Mouse (Mus musculus): Measurements from ENCODE around the gene Rpl22. TPM values are rescaled to one million over a fixed set of nuclear protein-coding genes. Genes with fewer than 3 reads are reported as not detected.

Rpl22 gene
- total RNA-seq, 4 experiments from 2014 or later: 195 to 290 (median 232) TPM

GRCm38 (mm10) chr4:152338419-152339292 is 13.1 kb downstream of the Rpl22 start, which contains the start of gene Chd5:
Gene Chd5, plus strand, starts transcription at chr4:152338651.
- no peak for DNase-seq (ENCODE audit: low spot score in 2 of 2)

- DNase-seq (ENCODE audit: low spot score in 2 of 2): no peak
Measured at GRCm38 (mm10) chr4:152339293-152339790, 13.8 kb downstream of the Rpl22 start.

GRCm38 (mm10) chr4:152340584-152341284 is 15.2 kb downstream of the Rpl22 start:
- DNase-seq (ENCODE audit: low spot score in 2 of 2): no peak

- no peak for DNase-seq (ENCODE audit: low spot score in 2 of 2)
Measured at GRCm38 (mm10) chr4:152343296-152343695, 17.8 kb downstream of the Rpl22 start.

DNA sequence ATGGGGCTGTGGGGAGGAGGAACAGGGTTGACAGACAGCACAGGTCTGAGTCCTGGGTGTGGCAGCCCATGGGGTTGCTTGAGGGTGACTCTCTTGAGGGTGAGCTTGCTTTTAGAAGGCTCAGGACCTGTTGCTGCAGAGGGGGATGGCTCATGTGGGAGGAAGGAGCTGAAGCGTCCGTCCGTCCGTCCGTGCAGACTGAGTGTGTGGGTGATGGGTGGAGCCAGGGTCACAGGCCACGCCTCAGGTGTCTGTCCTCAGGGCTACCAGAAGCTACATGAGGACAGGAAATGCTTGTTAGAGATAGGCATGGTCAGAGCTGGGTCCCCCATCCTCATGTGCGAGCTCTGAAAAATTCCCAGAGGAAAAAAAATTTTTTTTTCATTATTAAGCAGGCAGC is 19.1 kb downstream of the Rpl22 start:
- no peak for DNase-seq (ENCODE audit: low spot score in 2 of 2)

GRCm38 (mm10) chr4:152345120-152345889 is 19.8 kb downstream of the Rpl22 start:
- peak; percentile 24 to 66 for DNase-seq (ENCODE audit: low spot score in 2 of 2)

DNA sequence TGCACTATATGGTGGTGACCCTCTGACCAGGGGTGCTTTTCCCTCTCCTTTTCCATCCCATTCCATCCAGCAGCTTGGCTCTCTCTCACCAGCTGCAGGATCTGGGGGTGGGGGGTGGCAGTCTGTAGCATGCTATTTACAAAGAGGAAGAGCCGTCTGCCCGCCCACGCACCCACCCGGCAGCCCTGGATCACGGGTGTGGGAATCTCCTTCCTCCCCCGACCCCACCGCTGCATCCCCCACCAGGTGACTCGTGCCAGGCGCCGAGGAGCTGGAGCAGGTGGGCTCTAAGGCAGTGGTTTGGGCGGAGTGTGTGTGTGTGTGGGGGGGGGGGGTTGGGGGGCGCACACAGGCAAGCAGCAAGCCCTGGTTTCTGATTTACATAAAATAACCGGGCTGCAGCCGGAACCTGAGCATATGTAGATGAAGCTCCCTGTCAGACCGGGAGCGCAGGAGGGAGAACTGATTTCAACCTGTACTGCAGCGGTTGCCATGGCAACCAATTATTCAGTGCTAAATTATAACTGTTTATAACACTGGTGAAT is 24.4 kb downstream of the Rpl22 start:
- DNase-seq (ENCODE audit: low spot score in 2 of 2): no peak

GRCm38 (mm10) chr4:152350722-152351421 is 25.3 kb downstream of the Rpl22 start:
- DNase-seq (ENCODE audit: low spot score in 2 of 2): no peak

GRCm38 (mm10) chr4:152351422-152352305 is 26.1 kb downstream of the Rpl22 start:
- DNase-seq (ENCODE audit: low spot score in 2 of 2): no peak

DNA sequence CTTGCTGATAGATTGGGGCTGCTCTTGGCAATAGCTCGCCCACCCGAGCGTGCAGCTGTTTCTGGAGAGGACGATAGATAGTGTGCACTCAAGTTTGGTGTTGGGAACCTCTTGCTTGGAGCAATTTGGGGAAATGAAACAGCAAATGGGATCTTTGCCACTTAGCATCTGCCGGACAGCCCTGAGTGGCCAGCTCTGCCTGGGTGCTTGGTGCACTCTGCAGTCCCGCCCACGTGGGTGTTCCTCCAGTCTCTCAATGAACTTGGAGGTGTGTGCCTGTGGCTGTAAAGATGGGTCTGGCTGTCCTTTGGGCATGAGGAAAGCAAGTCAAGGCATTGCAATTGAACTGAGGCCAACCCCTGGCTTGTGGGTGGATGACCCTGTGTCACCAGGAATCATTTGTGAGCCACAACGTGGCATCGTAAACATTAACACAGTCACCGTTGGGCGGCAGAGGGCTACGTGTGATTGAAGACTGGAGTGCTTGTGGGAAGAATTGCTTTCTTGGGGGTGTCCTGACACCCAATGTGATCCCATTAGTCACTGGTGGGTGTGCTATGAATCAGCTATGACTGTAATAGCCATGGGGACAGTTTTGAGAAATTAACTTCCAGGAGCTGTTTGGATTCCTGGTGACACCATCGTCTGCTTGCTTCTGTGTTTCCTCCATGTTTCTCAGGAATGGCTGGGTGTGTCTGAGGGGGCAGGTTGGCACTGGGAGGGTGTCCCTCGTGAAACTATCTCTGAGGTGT is 28.5 kb downstream of the Rpl22 start:
- DNase-seq (ENCODE audit: low spot score in 2 of 2): no peak

- DNase-seq (ENCODE audit: low spot score in 2 of 2): no peak
Measured at GRCm38 (mm10) chr4:152355672-152356071, 30.1 kb downstream of the Rpl22 start.

DNA sequence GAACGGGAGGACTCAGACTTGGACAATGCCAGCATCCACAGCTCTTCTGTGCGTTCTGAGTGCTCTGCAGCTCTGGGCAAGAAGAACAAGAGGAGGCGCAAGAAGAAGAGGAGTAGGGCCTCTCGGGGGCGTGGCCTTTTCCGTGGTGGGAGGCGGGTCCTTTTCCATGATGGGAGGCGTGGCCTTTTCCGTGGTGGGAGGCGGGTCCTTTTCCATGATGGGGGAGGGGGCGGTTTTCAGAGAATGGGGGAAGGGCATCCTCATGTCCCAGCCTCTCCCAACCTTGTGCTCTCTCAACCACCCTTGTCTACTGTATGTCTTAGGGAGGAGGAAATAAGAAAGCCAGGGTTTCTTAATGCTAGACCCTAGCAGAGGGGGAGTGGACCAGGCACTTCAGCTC is 34.2 kb downstream of the Rpl22 start:
- DNase-seq (ENCODE audit: low spot score in 2 of 2): no peak

- DNase-seq (ENCODE audit: low spot score in 2 of 2): no peak
Measured at GRCm38 (mm10) chr4:152360855-152361254, 35.3 kb downstream of the Rpl22 start.

DNA sequence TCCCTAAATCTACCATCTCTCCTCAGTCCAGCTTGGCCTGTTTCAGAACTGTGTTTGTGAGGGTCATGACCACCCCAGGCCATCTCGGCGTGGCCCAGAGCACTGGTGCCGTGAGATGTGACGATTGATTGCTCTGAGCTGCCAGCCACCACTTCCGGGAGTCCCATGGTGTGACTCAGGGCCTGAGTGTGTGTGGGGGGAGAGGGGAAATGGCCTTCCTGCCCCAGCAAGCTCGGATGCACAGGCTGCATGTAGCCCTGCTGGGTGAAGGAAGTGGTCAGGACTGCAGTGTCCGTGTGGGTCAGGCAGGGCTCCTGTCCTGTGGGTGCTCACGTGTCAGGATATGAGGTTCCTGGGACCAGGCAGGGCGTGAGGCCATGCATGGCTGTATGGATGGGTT is 36.6 kb downstream of the Rpl22 start:
- no peak for DNase-seq (ENCODE audit: low spot score in 2 of 2)

- DNase-seq (ENCODE audit: low spot score in 2 of 2): no peak
Measured at GRCm38 (mm10) chr4:152365228-152365627, 39.7 kb downstream of the Rpl22 start.

GRCm38 (mm10) chr4:152382528-152383252 is 57.1 kb downstream of the Rpl22 start:
- DNase-seq (ENCODE audit: low spot score in 2 of 2): no peak

All from gastrocnemius, adult 8-10 months (tissue).